Mouse (Mus musculus): Measurements from ENCODE around the gene Adnp. TPM values are rescaled to one million over a fixed set of nuclear protein-coding genes. Genes with fewer than 3 reads are reported as not detected.

Adnp gene
- polyA plus RNA-seq, 1 experiment = 10.8 TPM

DNA sequence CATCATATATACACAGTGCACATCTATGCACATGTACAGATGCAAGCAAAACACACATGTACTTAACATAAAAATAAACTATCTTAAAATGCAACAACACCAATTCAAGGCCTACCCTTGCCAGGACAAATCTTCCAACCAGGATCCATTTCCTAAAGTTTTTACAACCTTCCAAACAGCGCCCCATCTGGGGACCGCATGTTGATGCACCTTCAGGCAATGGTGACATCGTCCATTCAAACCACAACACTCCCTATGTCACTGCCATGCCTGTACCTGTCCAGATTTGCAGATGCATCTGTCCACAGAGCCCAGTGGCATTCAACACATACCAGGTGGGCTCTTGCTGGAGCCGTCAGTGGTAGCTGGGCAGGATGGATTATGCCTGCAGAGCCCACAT, 36.4 kb upstream of the Adnp start:
- H3K4me1 ChIP-seq (ENCODE audit: control insufficient read depth, insufficient read depth, low read length) = no peaks in the 10 kb centered on the region
- no peak for TF ChIP-seq CTCF (IDR thresholded peaks at IDR 0.05; ENCODE audit: control insufficient read depth, insufficient read depth, low read length)
- TF ChIP-seq POLR2A (IDR thresholded peaks at IDR 0.05; ENCODE audit: borderline replicate concordance, control insufficient read depth, low read depth, low read length) = no peak
- 74% methylated on average over 4 of the region's 4 CpGs for WGBS
- no peak overlapping the region for H3K4me3 ChIP-seq (replicated peaks; ENCODE audit: control insufficient read depth, low read depth, low read length)
- H3K27ac ChIP-seq (ENCODE audit: control insufficient read depth, insufficient read depth, low read depth, low read length, poor library complexity) = no peak overlapping the region

DNA sequence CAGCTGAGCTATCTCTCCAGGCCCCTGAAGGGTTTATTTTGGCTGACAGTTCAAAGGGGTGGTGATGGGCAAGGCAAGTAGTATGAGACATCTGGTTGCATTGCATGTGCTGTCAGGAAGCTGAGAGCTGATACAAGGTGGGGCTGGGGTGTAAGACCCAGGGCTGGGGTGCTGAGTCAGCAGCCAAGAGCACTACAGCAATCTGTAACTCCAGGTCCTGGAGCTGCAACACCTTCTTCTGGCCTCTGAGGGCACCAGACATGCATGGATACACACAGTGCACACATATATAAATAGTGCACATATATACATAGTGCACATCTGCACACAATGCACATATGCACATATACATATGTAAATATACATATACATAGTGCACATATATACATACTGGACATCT, 35.9 kb upstream of the Adnp start:
- TF ChIP-seq POLR2A (IDR thresholded peaks at IDR 0.05; ENCODE audit: borderline replicate concordance, control insufficient read depth, low read depth, low read length) (no peak), CTCF (IDR thresholded peaks at IDR 0.05; ENCODE audit: control insufficient read depth, insufficient read depth, low read length) (no peak)
- Histone ChIP-seq H3K27ac (ENCODE audit: control insufficient read depth, insufficient read depth, low read depth, low read length, poor library complexity) (no peak overlapping the region), H3K4me3 (replicated peaks; ENCODE audit: control insufficient read depth, low read depth, low read length) (no peak overlapping the region)

GRCm38 (mm10) chr2:168238335-168238734, 31.4 kb upstream of the Adnp start:
- Histone ChIP-seq H3K4me1 (ENCODE audit: control insufficient read depth, insufficient read depth, low read length) (no peaks in the 10 kb centered on the region), H3K27ac (ENCODE audit: control insufficient read depth, insufficient read depth, low read depth, low read length, poor library complexity) (no peak overlapping the region), H3K4me3 (replicated peaks; ENCODE audit: control insufficient read depth, low read depth, low read length) (no peak overlapping the region)
- WGBS = 74% methylated on average over 4 of the region's 4 CpGs
- no peak for TF ChIP-seq CTCF (IDR thresholded peaks at IDR 0.05; ENCODE audit: control insufficient read depth, insufficient read depth, low read length)
- TF ChIP-seq POLR2A (IDR thresholded peaks at IDR 0.05; ENCODE audit: borderline replicate concordance, control insufficient read depth, low read depth, low read length) = no peak

More for the DNA sequence above, 35.9 kb upstream of the Adnp start:
- no peaks in the 10 kb centered on the region for H3K4me1 ChIP-seq (ENCODE audit: control insufficient read depth, insufficient read depth, low read length)

- WGBS = 88% methylated on average over 5 of the region's 5 CpGs
- TF ChIP-seq CTCF (IDR thresholded peaks at IDR 0.05; ENCODE audit: control insufficient read depth, insufficient read depth, low read length) (no peak), POLR2A (IDR thresholded peaks at IDR 0.05; ENCODE audit: borderline replicate concordance, control insufficient read depth, low read depth, low read length) (no peak)
- no peak overlapping the region for H3K4me3 ChIP-seq (replicated peaks; ENCODE audit: control insufficient read depth, low read depth, low read length)
These were observed 26.4 kb upstream of the Adnp start for GRCm38 (mm10) chr2:168233286-168233685.

GRCm38 (mm10) chr2:168231471-168231829, 24.5 kb upstream of the Adnp start:
- H3K4me1 ChIP-seq (ENCODE audit: control insufficient read depth, insufficient read depth, low read length) = peaks cover 2% of the 10 kb centered on the region; the same call in 1 of the 2 replicates
- peak overlapping the region; percentile 97 for H3K4me3 ChIP-seq (replicated peaks; ENCODE audit: control insufficient read depth, low read depth, low read length)
- WGBS = 58% methylated on average over 33 of the region's 33 CpGs
- no peak overlapping the region; the same call in 1 of the 2 replicates for H3K27ac ChIP-seq (ENCODE audit: control insufficient read depth, insufficient read depth, low read depth, low read length, poor library complexity)
- TF ChIP-seq POLR2A (IDR thresholded peaks at IDR 0.05; ENCODE audit: borderline replicate concordance, control insufficient read depth, low read depth, low read length) (no peak), CTCF (IDR thresholded peaks at IDR 0.05; ENCODE audit: control insufficient read depth, insufficient read depth, low read length) (no peak)

More at GRCm38 (mm10) chr2:168233286-168233685, 26.4 kb upstream of the Adnp start:
- Histone ChIP-seq H3K4me1 (ENCODE audit: control insufficient read depth, insufficient read depth, low read length) (peaks cover 2% of the 10 kb centered on the region; the same call in 1 of the 2 replicates), H3K27ac (ENCODE audit: control insufficient read depth, insufficient read depth, low read depth, low read length, poor library complexity) (no peak overlapping the region)

GRCm38 (mm10) chr2:168230773-168231470, 24.0 kb upstream of the Adnp start:
- H3K4me1 ChIP-seq (ENCODE audit: control insufficient read depth, insufficient read depth, low read length) = peaks cover 2% of the 10 kb centered on the region; the same call in 1 of the 2 replicates
- H3K4me3 ChIP-seq (replicated peaks; ENCODE audit: control insufficient read depth, low read depth, low read length) = peak overlapping the region; percentile 97
- TF ChIP-seq CTCF (IDR thresholded peaks at IDR 0.05; ENCODE audit: control insufficient read depth, insufficient read depth, low read length) (no peak), POLR2A (IDR thresholded peaks at IDR 0.05; ENCODE audit: borderline replicate concordance, control insufficient read depth, low read depth, low read length) (0 out of 2 replicates have a peak, but pooled peaks have one; percentile 34)
- 5% methylated on average over 105 of the region's 105 CpGs for WGBS
- peak overlapping the region; percentile 94 for H3K27ac ChIP-seq (ENCODE audit: control insufficient read depth, insufficient read depth, low read depth, low read length, poor library complexity)

- TF ChIP-seq POLR2A (IDR thresholded peaks at IDR 0.05; ENCODE audit: borderline replicate concordance, control insufficient read depth, low read depth, low read length) = peak; percentile 92; the same call in 1 of the 2 replicates
- no peak for TF ChIP-seq CTCF (IDR thresholded peaks at IDR 0.05; ENCODE audit: control insufficient read depth, insufficient read depth, low read length)
- WGBS = under 1% methylated on average over 72 of the region's 73 CpGs
- Histone ChIP-seq H3K4me3 (replicated peaks; ENCODE audit: control insufficient read depth, low read depth, low read length) (peak within 1 kb of the TSS; percentile 97), H3K4me1 (ENCODE audit: control insufficient read depth, insufficient read depth, low read length) (peaks cover 2% of the 10 kb centered on the region; the same call in 1 of the 2 replicates), H3K27ac (ENCODE audit: control insufficient read depth, insufficient read depth, low read depth, low read length, poor library complexity) (peak within 1 kb of the TSS; percentile 94)
These were observed 23.3 kb upstream of the Adnp start, which contains the start of the genes Gm20716, Dpm1 and Mocs3 for GRCm38 (mm10) chr2:168230026-168230728. Gene Gm20716 (minus strand): TSS chr2:168230364. Gene Dpm1 (minus strand): TSS chr2:168230591. Gene Mocs3 (plus strand): TSS chr2:168230622.
